Mouse (Mus musculus) intestine, embryonic 15.5 days (tissue): ENCODE data around the gene Slco1c1. TPM values are rescaled to one million over a fixed set of nuclear protein-coding genes. Genes with fewer than 3 reads are reported as not detected.

ENCODE experiments used
- ATAC-seq: fragments of 200-750 bp; cut with Nextera tagmentation; 2 replicates; pipeline ENCODE4 v1.8.0; 2017; ENCODE audit warnings: moderate TSS enrichment, moderate library complexity
- H3K27ac ChIP-seq: fragments of 300-500 bp; sonication (generic); 2 replicates; pipeline ENCODE4 v1.5.1; 2015; ENCODE audit warnings: mild to moderate bottlenecking, inconsistent platforms
- H3K27me3 ChIP-seq: fragments of 300-500 bp; sonication (generic); replicated peaks from 2 replicates; pipeline ENCODE4 v1.6.1; 2015; ENCODE audit warnings: inconsistent platforms
- H3K36me3 ChIP-seq: fragments of 300-500 bp; sonication (generic); 2 replicates; pipeline ENCODE4 v1.6.1; 2015; ENCODE audit warnings: inconsistent platforms
- H3K4me1 ChIP-seq: fragments of 300-500 bp; sonication (generic); replicated peaks from 2 replicates; pipeline ENCODE4 v1.6.1; 2015; ENCODE audit warnings: inconsistent platforms
- H3K4me2 ChIP-seq: fragments of 300-500 bp; sonication (generic); replicated peaks from 2 replicates; pipeline ENCODE4 v1.6.1; 2015; ENCODE audit warnings: mild to moderate bottlenecking, inconsistent platforms
- H3K4me3 ChIP-seq: fragments of 300-500 bp; sonication (generic); replicated peaks from 2 replicates; pipeline ENCODE4 v1.5.1; 2015; ENCODE audit warnings: inconsistent platforms
- H3K9ac ChIP-seq: fragments of 300-500 bp; sonication (generic); 2 replicates; pipeline ENCODE4 v1.6.1; 2015; ENCODE audit warnings: inconsistent platforms
- H3K9me3 ChIP-seq: fragments of 300-500 bp; sonication (generic); 2 replicates; pipeline ENCODE4 v1.6.1; 2016; ENCODE audit warnings: inconsistent platforms
- WGBS: fragments of 180-500 bp; shearing (Covaris S2); methylation state at CpG from one replicate; pipeline ENCODE4 v1.1.7; 2015; 5-methylcytosine and 5-hydroxymethylcytosine counted together
- polyA plus RNA-seq: library from polyadenylated mRNA; unstranded; fragments of >200 nt; fragmentation: Nextera tagmentation; extraction: Ambion mirVana; gene quantifications from 2 replicates; pipeline ENCODE4 v1.2.1, GENCODE M21; 2015

Slco1c1 gene
- polyA plus RNA-seq, 1 experiment from 2014 or later = 0.20 TPM

- no peaks in the 10 kb centered on the region for H3K36me3 ChIP-seq
- no peaks in the 10 kb centered on the region for H3K4me1 ChIP-seq
- no peak overlapping the region for H3K9ac ChIP-seq
- ATAC-seq = no peak
- peaks cover 3% of the 10 kb centered on the region; the same call in 1 of the 2 replicates for H3K9me3 ChIP-seq
- no peak overlapping the region for H3K27ac ChIP-seq
- H3K4me3 ChIP-seq = no peak overlapping the region
- H3K4me2 ChIP-seq = no peak overlapping the region
- 96% methylated on average over 2 of the region's 2 CpGs for WGBS
- no peaks in the 10 kb centered on the region for H3K27me3 ChIP-seq
Observed at GRCm38 (mm10) chr6:141597037-141597436, 72.9 kb downstream of the Slco1c1 start.

- no peak overlapping the region for H3K27ac ChIP-seq
- ATAC-seq = no peak
- no peak overlapping the region for H3K9ac ChIP-seq
- no peaks in the 10 kb centered on the region for H3K27me3 ChIP-seq
- WGBS = 74% methylated on average over 9 of the region's 9 CpGs
- peaks cover 3% of the 10 kb centered on the region; the same call in 1 of the 2 replicates for H3K9me3 ChIP-seq
- H3K4me3 ChIP-seq = no peak overlapping the region
- H3K4me2 ChIP-seq = no peak overlapping the region
- H3K4me1 ChIP-seq = no peaks in the 10 kb centered on the region
- no peaks in the 10 kb centered on the region for H3K36me3 ChIP-seq
Observed at GRCm38 (mm10) chr6:141600940-141601339, 76.8 kb downstream of the Slco1c1 start.

- H3K4me1 ChIP-seq = no peaks in the 10 kb centered on the region
- peak; percentile 61; the same call in 1 of the 2 replicates for ATAC-seq
- no peak overlapping the region for H3K4me2 ChIP-seq
- H3K27ac ChIP-seq = no peak overlapping the region
- WGBS = 69% methylated on average over 2 of the region's 2 CpGs
- no peak overlapping the region for H3K9ac ChIP-seq
- H3K36me3 ChIP-seq = no peaks in the 10 kb centered on the region
- H3K27me3 ChIP-seq = no peaks in the 10 kb centered on the region
- no peak overlapping the region for H3K4me3 ChIP-seq
- H3K9me3 ChIP-seq = no peaks in the 10 kb centered on the region
Observed at GRCm38 (mm10) chr6:141610702-141611260, 86.6 kb downstream of the Slco1c1 start.

- Histone ChIP-seq H3K27me3 (no peaks in the 10 kb centered on the region), H3K9ac (no peak overlapping the region), H3K27ac (no peak overlapping the region), H3K36me3 (no peaks in the 10 kb centered on the region), H3K4me2 (no peak overlapping the region), H3K4me3 (no peak overlapping the region), H3K4me1 (no peaks in the 10 kb centered on the region), H3K9me3 (no peaks in the 10 kb centered on the region)
- no peak for ATAC-seq
Observed at GRCm38 (mm10) chr6:141614017-141614416, 89.8 kb downstream of the Slco1c1 start.

GRCm38 (mm10) chr6:141615348-141615747, 91.2 kb downstream of the Slco1c1 start:
- 87% methylated on average over 3 of the region's 3 CpGs for WGBS
- Histone ChIP-seq H3K27me3 (no peaks in the 10 kb centered on the region), H3K36me3 (no peaks in the 10 kb centered on the region), H3K9ac (no peak overlapping the region), H3K9me3 (no peaks in the 10 kb centered on the region), H3K4me1 (no peaks in the 10 kb centered on the region), H3K4me3 (no peak overlapping the region), H3K4me2 (no peak overlapping the region), H3K27ac (no peak overlapping the region)
- no peak for ATAC-seq

Other genes starting within 250 kb of the Slco1c1 start
- gene Slco1b2, start 105.2 kb downstream of the Slco1c1 start, polyA plus RNA-seq = 0.05 TPM in 1 of 2 replicates, not detected in the other
- gene Gm5724, start 249.4 kb downstream of the Slco1c1 start, polyA plus RNA-seq = not detected in 2 replicates